Mouse (Mus musculus) CD4-positive naive resting alpha-beta T cell, adult 57 days (primary cell): ENCODE data around the gene Cdkn2a. TPM values are rescaled to one million over a fixed set of nuclear protein-coding genes. Genes with fewer than 3 reads are reported as not detected.

Source experiments
- total RNA-seq: library from RNA; stranded (reverse); gene quantifications from one replicate; pipeline ENCODE4 v1.2.4, GENCODE M21; 2023

The Cdkn2a gene
- not detected for total RNA-seq

DNA sequence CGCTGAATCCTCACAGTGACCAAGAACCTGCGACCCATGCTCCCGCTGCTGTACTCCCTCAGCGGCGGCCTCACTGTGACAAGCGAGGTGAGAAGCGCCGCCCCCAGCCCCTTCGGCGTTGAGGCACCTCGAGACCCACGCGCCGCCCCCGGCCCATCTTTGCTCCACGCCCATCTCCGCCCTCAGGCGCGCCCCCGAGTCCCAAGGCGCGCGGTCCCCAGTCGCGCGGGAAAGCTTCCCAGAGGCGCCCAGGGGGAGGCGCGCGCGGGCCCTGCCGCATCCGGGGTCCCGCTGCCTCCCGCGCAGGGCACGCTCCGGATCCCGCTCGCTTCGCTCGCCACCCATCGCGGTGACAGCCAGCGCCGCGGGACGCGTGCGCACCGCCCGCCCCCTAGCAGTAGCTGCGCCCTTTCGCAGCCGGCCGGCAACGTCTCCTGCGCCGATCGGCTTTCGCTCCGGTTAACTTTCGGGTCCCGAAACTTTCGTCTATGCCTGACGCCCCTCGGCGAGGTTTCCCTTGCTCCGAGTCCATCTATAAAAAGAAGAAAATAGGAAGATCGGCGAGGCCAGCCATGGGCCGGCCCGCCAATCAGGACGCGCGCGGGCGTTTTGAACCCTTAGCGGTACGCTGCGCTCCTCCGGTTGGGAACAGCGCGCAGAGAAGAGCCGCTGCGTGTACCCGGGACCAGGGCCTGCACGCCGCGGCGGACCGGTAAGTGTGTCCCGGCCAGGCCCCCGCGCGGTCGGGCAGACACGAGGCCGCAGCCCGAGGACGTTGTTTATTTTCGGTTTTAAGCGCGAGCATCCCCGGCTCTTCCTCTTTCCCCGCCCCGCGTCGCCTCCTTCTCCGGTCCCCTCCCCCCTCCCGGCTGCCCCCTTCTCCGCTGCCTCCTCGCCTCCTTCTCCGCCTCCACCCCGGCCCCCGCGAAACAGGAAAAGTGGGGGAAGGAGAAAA is at the start of gene Cdkn2a:
Gene Cdkn2a, minus strand, starts transcription at position 168 of the 955 bp plus-strand sequence.

DNA sequence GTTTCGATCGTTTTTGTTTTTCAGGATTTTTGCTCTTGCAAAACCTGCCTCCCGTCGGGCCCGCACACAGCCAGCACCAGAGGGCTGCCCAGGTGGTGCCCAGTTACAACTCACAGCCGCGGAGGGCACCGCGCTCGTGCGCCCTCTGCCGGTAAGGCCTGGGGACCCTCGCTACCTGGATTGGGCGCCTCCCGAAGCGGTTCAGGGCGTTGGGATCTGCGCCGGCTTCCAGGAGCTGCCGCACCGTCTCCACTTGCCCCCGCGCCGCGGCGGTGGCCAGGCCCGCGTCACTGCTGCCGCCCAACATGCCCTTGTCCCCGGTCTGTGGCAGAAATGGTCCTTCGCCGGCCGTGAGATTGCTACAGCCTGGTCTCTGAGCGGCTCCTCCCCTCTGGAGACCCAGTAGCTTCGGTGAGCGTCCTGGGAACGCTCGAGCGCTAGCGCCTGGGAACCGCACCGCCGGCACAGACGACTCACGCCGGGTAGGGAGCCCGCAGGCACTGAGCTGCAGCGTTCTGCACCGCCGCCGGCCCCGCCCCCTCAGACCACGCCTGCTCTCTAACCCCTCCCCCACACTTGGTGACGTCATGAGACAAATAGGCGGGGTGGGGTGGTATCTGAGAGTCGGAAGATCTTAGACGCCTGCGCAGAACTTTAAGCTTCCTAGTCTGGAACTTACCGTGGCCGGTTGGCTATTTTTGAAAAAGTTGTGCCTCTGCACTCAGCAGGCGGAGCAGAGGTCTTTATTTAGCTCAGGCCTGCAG is 16.2 kb upstream of the Cdkn2a start, which contains the start of gene Cdkn2b:
Gene Cdkn2b, minus strand, starts transcription at position 549 of the 764 bp plus-strand sequence.

Other genes starting within 250 kb of the Cdkn2a start
- 39.3 TPM for gene Mtap, start 157.5 kb downstream of the Cdkn2a start, total RNA-seq
- not detected for gene Cdkn2b, start 16.4 kb upstream of the Cdkn2a start, total RNA-seq